Mouse (Mus musculus) liver, embryonic 14.5 days (tissue): ENCODE data around the gene Ing4.

Experiments used
- CTCF ChIP-seq: IDR thresholded peaks from 2 replicates; pipeline ENCODE4 v1.5.1; 2016; ENCODE audit warnings: antibody characterized with exemption, low read depth, control low read depth
- EP300 ChIP-seq: IDR thresholded peaks from 2 replicates; pipeline ENCODE4 v1.6.1; 2016; ENCODE audit warnings: antibody characterized with exemption, low read depth

DNA sequence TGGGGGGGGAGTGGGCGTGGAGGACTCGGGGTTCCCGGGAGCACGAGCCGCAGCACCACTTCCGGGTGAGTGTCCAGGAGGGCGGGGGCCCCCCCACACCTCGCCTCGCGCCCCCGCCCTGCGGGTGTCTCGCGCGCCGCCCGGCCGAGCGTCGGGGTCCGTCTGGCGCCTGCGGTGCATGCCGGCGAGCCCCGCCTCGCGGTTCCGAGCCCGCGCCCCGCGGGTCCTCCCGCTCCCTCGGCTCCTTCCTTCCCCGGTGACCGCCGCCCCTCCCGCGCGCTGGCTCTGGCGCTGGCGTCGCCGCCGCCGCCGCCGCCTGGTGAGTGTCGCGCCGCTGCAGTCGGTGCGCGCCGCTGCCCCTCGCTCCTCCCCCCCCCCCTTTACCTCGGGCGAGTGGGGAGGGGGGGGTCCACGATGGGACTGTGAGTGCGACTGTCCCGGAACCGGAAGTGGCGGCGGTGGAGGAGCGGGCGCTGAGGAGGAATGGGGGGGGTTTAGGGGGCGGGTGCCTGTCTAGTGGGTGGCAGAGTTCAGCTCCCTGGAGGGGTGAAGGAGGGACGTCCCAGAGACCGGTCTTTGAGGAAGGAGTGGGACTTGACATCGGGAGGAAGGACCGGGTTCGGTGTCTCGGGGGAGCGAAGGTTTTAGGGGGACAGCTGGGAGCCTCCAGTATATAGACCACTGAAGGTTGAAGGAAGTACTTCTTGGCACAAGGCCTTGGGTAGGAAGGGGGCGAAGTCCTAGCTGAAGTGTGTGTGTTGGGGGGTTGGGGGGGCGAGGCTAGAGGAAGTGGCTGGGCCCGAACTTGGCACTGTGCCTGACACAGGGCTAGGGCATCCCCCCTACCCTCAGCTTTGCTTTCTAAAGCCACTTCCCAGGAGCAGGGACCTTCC is 30.1 kb upstream of the Ing4 start:
- TF ChIP-seq CTCF, result no peak
- no peak for TF ChIP-seq EP300
